Mouse (Mus musculus) left cerebral cortex, postnatal 36 days (tissue): ENCODE results near the gene Myl6. TPM values are rescaled to one million over a fixed set of nuclear protein-coding genes. Genes with fewer than 3 reads are reported as not detected.
A peak's percentile ranks its signal among the peaks of the same experiment; 100 is the strongest.

Experiments used
- DNase-seq, 2 experiments: peaks; one replicate each; pipeline ENCODE4 v3.0.0; 2021 to 2022; ENCODE audit warnings: low spot score in 2 of 2, mixed read lengths in 1 of 2
- intact Hi-C: fragments of 180-260 bp; cut with DNase I; formaldehyde crosslinking; loops from one replicate; pipeline ENCODE4 v1.15.1; 2025
- total RNA-seq, 2 experiments: library from RNA; stranded (reverse); gene quantifications; 2 replicates each; pipeline ENCODE4 v1.2.3; 2021

The Myl6 gene
- 100 to 1,000 TPM; 547 to 629 TPM for total RNA-seq

- DNase-seq = peak; percentile 95 to 97
- intact Hi-C loops = loop anchor here (5.0 kb wide), 2 partner anchors 37 to 53 kb away; partner anchors contain the start of genes Rpl41, Smarcc2 and Zc3h10
Measured at GRCm38 (mm10) chr10:128493695-128494666, at the start of gene Myl6. Gene Myl6 (minus strand): TSS chr10:128494145.

- no peak for DNase-seq
- intact Hi-C loops = no loop called here
Measured at GRCm38 (mm10) chr10:128543100-128543499, 49.2 kb upstream of the Myl6 start.

GRCm38 (mm10) chr10:128538340-128538870 lies 44.5 kb upstream of the Myl6 start:
- intact Hi-C loops = no loop called here
- no peak for DNase-seq

GRCm38 (mm10) chr10:128536266-128536940 lies 42.5 kb upstream of the Myl6 start:
- intact Hi-C loops = loop anchor here (2.0 kb wide), 1 partner anchor 78 kb away; the partner anchor contains the start of gene Smarcc2
- DNase-seq = peak; percentile 81 to 89

- intact Hi-C loops = loop anchor here (2.0 kb wide), 1 partner anchor 77 kb away; the partner anchor contains the start of gene Smarcc2
Measured at GRCm38 (mm10) chr10:128535624-128536265, 41.8 kb upstream of the Myl6 start.

GRCm38 (mm10) chr10:128535206-128535605 lies 41.3 kb upstream of the Myl6 start:
- no peak for DNase-seq
- intact Hi-C loops = no loop called here

More at GRCm38 (mm10) chr10:128535624-128536265, 41.8 kb upstream of the Myl6 start:
- DNase-seq = peak in 1 of 2 experiments; percentile 32

- intact Hi-C loops = no loop called here
- no peak for DNase-seq
Measured at GRCm38 (mm10) chr10:128526366-128527356, 32.7 kb upstream of the Myl6 start.

- peak; percentile 86 to 87 for DNase-seq
- intact Hi-C loops = no loop called here
Measured at GRCm38 (mm10) chr10:128525671-128526308, 31.8 kb upstream of the Myl6 start, which contains the start of gene Esyt1. Gene Esyt1 (minus strand): TSS chr10:128525871.

GRCm38 (mm10) chr10:128524732-128525662 lies 31.1 kb upstream of the Myl6 start:
- intact Hi-C loops = no loop called here
- peak; percentile 52 to 66 for DNase-seq

- no peak for DNase-seq
- intact Hi-C loops = no loop called here
Measured at GRCm38 (mm10) chr10:128524111-128524731, 30.3 kb upstream of the Myl6 start.

GRCm38 (mm10) chr10:128522351-128522750 lies 28.4 kb upstream of the Myl6 start:
- intact Hi-C loops = no loop called here
- no peak for DNase-seq

- intact Hi-C loops = no loop called here
- no peak for DNase-seq
Measured at GRCm38 (mm10) chr10:128520591-128520990, 26.6 kb upstream of the Myl6 start.

- peak in 1 of 2 experiments; percentile 31 for DNase-seq
- intact Hi-C loops = no loop called here
Measured at GRCm38 (mm10) chr10:128518833-128519232, 24.9 kb upstream of the Myl6 start.

GRCm38 (mm10) chr10:128516677-128517076 lies 22.7 kb upstream of the Myl6 start:
- intact Hi-C loops = no loop called here
- no peak for DNase-seq

- intact Hi-C loops = no loop called here
Measured at GRCm38 (mm10) chr10:128516029-128516428, 22.1 kb upstream of the Myl6 start.

GRCm38 (mm10) chr10:128515044-128515443 lies 21.1 kb upstream of the Myl6 start:
- intact Hi-C loops = no loop called here
- no peak for DNase-seq

More at GRCm38 (mm10) chr10:128516029-128516428, 22.1 kb upstream of the Myl6 start:
- no peak for DNase-seq
